In genomic region chr19:6503926-6504655, GRCm38 (mm10) we compare ENCODE assay signal across 9 mouse cellular contexts. TPM values are rescaled to one million over a fixed set of nuclear protein-coding genes. Genes with fewer than 3 reads are reported as not detected.
DNase-seq lines count a peak whose midpoint lies in the region; ATAC-seq and TF ChIP-seq lines count a peak whose summit lies in the region.
"Had no signal": no experiment of that assay in that cellular context is flagged by ENCODE, and none has a peak within 500 bp of the region (broad histone marks: within the 10 kb centered on the region; RNA-seq: fewer than 3 reads in every experiment).

No protein-coding gene starts in this region.

- no peaks in the 10 kb centered on the region for H3K79me2 ChIP-seq in C2C12 (ENCODE audit: control insufficient read depth, insufficient read depth)

- TF ChIP-seq CTCF in C2C12 (IDR thresholded peaks at IDR 0.05; ENCODE audit: control insufficient read depth, insufficient read depth, insufficient read length) = no peak

- no peaks in the 10 kb centered on the region for H3K4me1 ChIP-seq in hindbrain, embryonic 11.5 days (replicated peaks; ENCODE audit: control insufficient read depth, insufficient read depth, low read length)
- peaks cover 70% of the 10 kb centered on the region for H3K4me1 ChIP-seq in hindbrain, embryonic 10.5 days (replicated peaks)

- no peak overlapping the region for H3K27ac ChIP-seq in hindbrain, embryonic 11.5 days (ENCODE audit: low read depth, low read length)
- no peak overlapping the region for H3K27ac ChIP-seq in hindbrain, embryonic 10.5 days
- H3K27ac ChIP-seq: embryonic facial prominence, embryonic 13.5 days had no signal

- intact Hi-C loops in left cerebral cortex, postnatal 14 days (cut with DNase I) = loop anchor here (5.0 kb wide), 2 partner anchors 73 to 333 kb away; no protein-coding TSS in a partner anchor

- no peak overlapping the region for H3K4me3 ChIP-seq in hindbrain, embryonic 11.5 days (ENCODE audit: low read depth, low read length)
- H3K4me3 ChIP-seq in hindbrain, embryonic 10.5 days = no peak overlapping the region
- H3K4me3 ChIP-seq in C2C12 (ENCODE audit: insufficient read depth, poor library complexity, severe bottlenecking) = no peak overlapping the region
- H3K4me3 ChIP-seq: embryonic facial prominence, embryonic 13.5 days had no signal

- H3K4me2 ChIP-seq in hindbrain, embryonic 11.5 days (replicated peaks; ENCODE audit: low read depth, low read length) = 0 out of 2 replicates have a peak overlapping the region, but pooled peaks have one; percentile 12
- H3K4me2 ChIP-seq: embryonic facial prominence, embryonic 13.5 days had no signal

- no peak for ATAC-seq in hindbrain, embryonic 11.5 days (ENCODE audit: low FRiP score)

- no peaks in the 10 kb centered on the region for H3K79me3 ChIP-seq in C2C12 (ENCODE audit: low read depth)

- H3K9ac ChIP-seq in hindbrain, embryonic 11.5 days (ENCODE audit: low read depth, low read length) = no peak overlapping the region
- H3K9ac ChIP-seq: embryonic facial prominence, embryonic 13.5 days had no signal

- no peaks in the 10 kb centered on the region for H3K36me3 ChIP-seq in hindbrain, embryonic 11.5 days (ENCODE audit: control insufficient read depth, insufficient read depth, low read length)
- peaks cover 28% of the 10 kb centered on the region for H3K36me3 ChIP-seq in hindbrain, embryonic 10.5 days
- no peaks in the 10 kb centered on the region for H3K36me3 ChIP-seq in C2C12 (ENCODE audit: control insufficient read depth, insufficient read depth)
- H3K36me3 ChIP-seq: embryonic facial prominence, embryonic 13.5 days had no signal

- no peak for DNase-seq in hindbrain, embryonic 11.5 days (ENCODE audit: low spot score)
- no peak for DNase-seq in hindbrain, embryonic 10.5 days (ENCODE audit: low spot score)
- peak; percentile 75 for DNase-seq in cerebellum, adult 9-10 months
- peak; percentile 72 to 73 for DNase-seq in left cerebral cortex, postnatal 14 days (ENCODE audit: low spot score in 2 of 2)
- no peak for DNase-seq in gastrocnemius, postnatal 10 days
- DNase-seq in ovary, adult 18-20 months (ENCODE audit: low spot score) = no peak
- no peak for DNase-seq in embryo, embryonic 10.5 days (ENCODE audit: low spot score)

- H3K9me3 ChIP-seq in hindbrain, embryonic 11.5 days (ENCODE audit: control insufficient read depth, low read length) = no peaks in the 10 kb centered on the region
- no peaks in the 10 kb centered on the region for H3K9me3 ChIP-seq in hindbrain, embryonic 10.5 days
- H3K9me3 ChIP-seq: embryonic facial prominence, embryonic 13.5 days had no signal

- WGBS in hindbrain, embryonic 11.5 days = 62% methylated on average over 16 of the region's 16 CpGs
- 70% methylated on average over 16 of the region's 16 CpGs for WGBS in hindbrain, embryonic 10.5 days

- H3ac ChIP-seq in C2C12 (ENCODE audit: control insufficient read depth, insufficient read length, low read depth) = no peak overlapping the region

- H3K27me3 ChIP-seq in hindbrain, embryonic 11.5 days (ENCODE audit: control insufficient read depth, insufficient read depth, low read length) = peaks cover 3% of the 10 kb centered on the region; the same call in 1 of the 2 replicates
- H3K27me3 ChIP-seq in hindbrain, embryonic 10.5 days (ENCODE audit: insufficient read depth, poor library complexity, severe bottlenecking) = peaks cover 83% of the 10 kb centered on the region
- peaks cover 56% of the 10 kb centered on the region for H3K27me3 ChIP-seq in C2C12 (ENCODE audit: control insufficient read depth, insufficient read depth, insufficient read length)

TF ChIP-seq in C2C12, 6 proteins besides CTCF, POLR2A, EP300 and RAD21:
- TF ChIP-seq FOSL1 (IDR thresholded peaks at IDR 0.05; ENCODE audit: insufficient read depth, low read length, poor library complexity, severe bottlenecking) = peak; percentile 38
- peak; percentile 20 for TF ChIP-seq MAX (IDR thresholded peaks at IDR 0.05)
- no peak for TF ChIP-seq MYOG (IDR thresholded peaks at IDR 0.05; ENCODE audit: control insufficient read depth, extremely low read depth, insufficient read length)

RNA-seq across cellular contexts. Expression of gene Slc22a12, which starts 38.7 kb away (rescaled TPM):
- not detected in 2 replicates for polyA plus RNA-seq in hindbrain, embryonic 11.5 days (2014; fragmentation: Nextera tagmentation; extraction: Ambion mirVana)
- not detected in 2 replicates for polyA plus RNA-seq in hindbrain, embryonic 10.5 days (2016; fragmentation: Nextera tagmentation; extraction: Ambion mirVana)
- polyA plus RNA-seq in C2C12 (2012; fragmentation: generic; extraction: Trizol) = not detected
- under 1 TPM; 0.20 to 0.44 TPM for total RNA-seq in left cerebral cortex, postnatal 14 days (2021)
- not detected for total RNA-seq in gastrocnemius, postnatal 10 days (2021)
- polyA plus RNA-seq: embryonic facial prominence, embryonic 13.5 days had no signal

Comparison
In these comparisons a context has a peak if more than half of its experiments do, and no peak if none do; other contexts are left out.
1. DNase-seq: peak in cerebellum, adult 9-10 months (single experiment) and left cerebral cortex, postnatal 14 days (2 of 2); none in hindbrain, embryonic 11.5 days (single experiment), hindbrain, embryonic 10.5 days (single experiment), gastrocnemius, postnatal 10 days (single experiment), ovary, adult 18-20 months (single experiment) and embryo, embryonic 10.5 days (single experiment).